Mouse (Mus musculus) limb, embryonic 14.5 days (tissue): ENCODE measurements around the gene Akt2. TPM values are rescaled to one million over a fixed set of nuclear protein-coding genes. Genes with fewer than 3 reads are reported as not detected.

Experiments used
- ATAC-seq: fragments of 200-750 bp; cut with Nextera tagmentation; 2 replicates; pipeline ENCODE4 v1.8.0; 2017; ENCODE audit warnings: low read depth, moderate number of reproducible peaks, moderate TSS enrichment; ENCODE audit not compliant: low FRiP score
- DNase-seq: peaks from one replicate; pipeline ENCODE4 v3.0.0-alpha.2; 2015; ENCODE audit warnings: low spot score
- H3K27ac ChIP-seq: fragments of 300-500 bp; sonication (generic); replicated peaks from 2 replicates; pipeline ENCODE4 v1.5.1; 2014; ENCODE audit warnings: low read depth, mild to moderate bottlenecking, low read length, moderate library complexity, mixed read lengths
- H3K27me3 ChIP-seq: fragments of 300-500 bp; sonication (generic); 2 replicates; pipeline ENCODE4 v1.6.1; 2014; ENCODE audit warnings: low read length, mixed read lengths; ENCODE audit not compliant: control insufficient read depth, insufficient read depth
- H3K36me3 ChIP-seq: fragments of 300-500 bp; sonication (generic); 2 replicates; pipeline ENCODE4 v1.6.1; 2014; ENCODE audit warnings: mild to moderate bottlenecking, low read length, moderate library complexity, mixed read lengths; ENCODE audit not compliant: control insufficient read depth, insufficient read depth
- H3K4me1 ChIP-seq: fragments of 300-500 bp; sonication (generic); 2 replicates; pipeline ENCODE4 v1.6.1; 2014; ENCODE audit warnings: antibody characterized with exemption, low read length, mixed read lengths; ENCODE audit not compliant: control insufficient read depth, insufficient read depth
- H3K4me2 ChIP-seq: fragments of 300-500 bp; sonication (generic); replicated peaks from 2 replicates; pipeline ENCODE4 v1.6.1; 2014; ENCODE audit warnings: low read depth, mild to moderate bottlenecking, low read length, moderate library complexity; ENCODE audit not compliant: severe bottlenecking
- H3K4me3 ChIP-seq: fragments of 300-500 bp; sonication (generic); replicated peaks from 2 replicates; pipeline ENCODE4 v1.5.1; 2014; ENCODE audit warnings: low read length
- H3K9ac ChIP-seq: fragments of 300-500 bp; sonication (generic); 2 replicates; pipeline ENCODE4 v1.6.1; 2014; ENCODE audit warnings: mild to moderate bottlenecking, low read depth, low read length, moderate library complexity; ENCODE audit not compliant: severe bottlenecking
- H3K9me3 ChIP-seq: fragments of 300-500 bp; sonication (generic); 2 replicates; pipeline ENCODE4 v1.6.1; 2016; ENCODE audit warnings: low read length; ENCODE audit not compliant: control insufficient read depth
- POLR2A ChIP-seq: fragments of 200-500 bp; IDR thresholded peaks from 2 replicates; pipeline ENCODE4 v1.8.0; 2012; ENCODE audit warnings: inconsistent platforms, mild to moderate bottlenecking, moderate library complexity, borderline replicate concordance; ENCODE audit not compliant: insufficient read depth, insufficient read length; ENCODE audit errors: extremely low read depth
- WGBS: fragments of 180-500 bp; shearing (Covaris S2); extraction: QIAGEN DNeasy Blood & Tissue Kit; methylation state at CpG from one replicate; pipeline ENCODE4 v1.1.7; 2014; 5-methylcytosine and 5-hydroxymethylcytosine counted together
- polyA plus RNA-seq, 2 experiments: library from polyadenylated mRNA; depleted of rRNA in 1 of 2; stranded (reverse) in 1 of 2; unstranded in 1 of 2; fragments of >200 nt; fragmentation: Nextera tagmentation in 1 of 2; extraction: Ambion mirVana in 1 of 2; gene quantifications; 2 replicates each; pipeline versions ENCODE4 v1.2.1 to v1.2.3; 2012 to 2014

The Akt2 gene
- polyA plus RNA-seq, 2 experiments = 96.6 to 112 TPM

GRCm38 (mm10) chr7:27673064-27673574, 81.8 kb downstream of the Akt2 start:
- no peak for ATAC-seq
- no peak overlapping the region for H3K27ac ChIP-seq
- peak overlapping the region; percentile 90 for H3K4me3 ChIP-seq
- H3K4me1 ChIP-seq = peaks cover 19% of the 10 kb centered on the region
- H3K27me3 ChIP-seq = no peaks in the 10 kb centered on the region
- peak overlapping the region; percentile 86 for H3K9ac ChIP-seq
- H3K4me2 ChIP-seq = peak overlapping the region; percentile 97
- peaks cover 22% of the 10 kb centered on the region for H3K36me3 ChIP-seq
- no peak for TF ChIP-seq POLR2A
- H3K9me3 ChIP-seq = no peaks in the 10 kb centered on the region
- DNase-seq = no peak
- 52% methylated on average over 9 of the region's 9 CpGs for WGBS

DNA sequence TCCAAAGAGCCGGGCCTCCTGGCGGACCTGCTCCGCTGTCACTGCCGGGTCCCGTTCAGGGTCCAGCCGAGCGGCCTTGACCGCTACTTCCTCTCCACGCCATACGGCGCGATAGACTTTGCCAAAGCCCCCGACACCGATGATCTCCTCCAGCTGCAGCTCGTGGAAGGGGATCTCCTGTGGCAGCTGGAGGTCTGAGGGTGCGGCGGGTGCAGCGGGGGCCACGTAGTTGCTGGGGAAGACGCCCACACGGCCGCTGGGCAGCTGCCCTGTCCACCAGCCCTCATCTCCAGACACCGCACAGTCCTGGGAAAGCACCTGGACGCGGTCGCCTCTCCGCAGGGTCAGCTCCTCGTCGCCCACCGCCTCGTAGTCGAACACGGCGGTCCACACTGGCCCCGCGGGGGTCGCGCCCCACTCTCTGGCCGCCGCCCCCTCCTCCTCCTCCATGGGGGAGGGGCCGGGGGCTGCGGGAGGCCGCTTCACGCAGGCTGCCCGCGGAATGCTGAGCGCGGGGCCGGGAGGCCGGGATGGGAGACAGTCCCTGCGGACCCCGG, 82.3 kb downstream of the Akt2 start:
- no peaks in the 10 kb centered on the region for H3K9me3 ChIP-seq
- peaks cover 19% of the 10 kb centered on the region for H3K4me1 ChIP-seq
- no peak for ATAC-seq
- H3K36me3 ChIP-seq = peaks cover 16% of the 10 kb centered on the region
- no peaks in the 10 kb centered on the region for H3K27me3 ChIP-seq
- peak overlapping the region; percentile 90 for H3K4me3 ChIP-seq
- H3K9ac ChIP-seq = peak overlapping the region; percentile 86
- DNase-seq = no peak
- TF ChIP-seq POLR2A = no peak
- H3K4me2 ChIP-seq = peak overlapping the region; percentile 97
- no peak overlapping the region for H3K27ac ChIP-seq
- WGBS = 3% methylated on average over 39 of the region's 52 CpGs

GRCm38 (mm10) chr7:27674195-27674521, 82.8 kb downstream of the Akt2 start:
- peak overlapping the region; percentile 97 for H3K4me2 ChIP-seq
- peak overlapping the region; percentile 90 for H3K4me3 ChIP-seq
- peak overlapping the region; percentile 91 for H3K27ac ChIP-seq
- peak overlapping the region; percentile 86 for H3K9ac ChIP-seq
- no peaks in the 10 kb centered on the region for H3K9me3 ChIP-seq
- H3K36me3 ChIP-seq = peaks cover 11% of the 10 kb centered on the region
- WGBS = 0% methylated on average over 15 of the region's 38 CpGs
- TF ChIP-seq POLR2A = no peak
- peak; percentile 47 for ATAC-seq
- H3K4me1 ChIP-seq = peaks cover 19% of the 10 kb centered on the region
- no peaks in the 10 kb centered on the region for H3K27me3 ChIP-seq
- DNase-seq = no peak

DNA sequence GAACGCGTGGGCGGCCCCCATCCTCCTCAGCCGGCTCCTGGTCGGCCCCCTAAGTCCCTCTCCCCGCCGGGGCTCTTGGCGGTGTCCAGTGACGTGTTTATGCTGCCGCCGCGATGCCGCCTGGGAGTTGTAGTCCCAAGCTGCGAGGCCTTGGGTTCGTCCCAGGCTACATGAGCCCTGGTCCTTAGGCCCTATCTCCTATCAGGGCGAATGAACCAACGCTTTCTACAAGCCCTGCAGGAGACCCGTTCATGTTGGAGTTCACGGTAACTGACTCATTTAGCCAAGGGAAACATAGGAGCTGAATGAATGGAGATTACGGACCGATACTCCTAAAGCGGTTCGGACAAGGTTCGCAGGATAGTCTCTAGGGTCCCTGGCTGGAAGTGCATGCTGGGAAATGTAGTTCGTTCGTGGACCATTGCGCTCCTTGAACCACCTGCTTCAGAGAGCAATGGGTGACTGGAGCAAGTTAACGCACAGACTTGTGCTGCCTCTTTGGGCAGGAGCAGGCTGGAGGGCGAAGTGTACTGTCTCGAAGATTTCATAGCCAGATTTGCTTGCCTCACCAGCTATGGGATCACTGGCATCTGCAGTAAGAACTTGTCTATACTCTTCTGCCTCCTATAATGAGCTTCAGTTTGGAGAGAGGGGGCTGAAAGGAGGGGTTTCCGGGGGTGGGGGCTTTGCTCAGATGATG, 83.3 kb downstream of the Akt2 start, which contains the start of gene Map3k10:
Map3k10 (minus strand) TSS at position 77 of the 700 bp plus-strand sequence.
- H3K27me3 ChIP-seq = no peaks in the 10 kb centered on the region
- ATAC-seq = peak; percentile 98
- peak within 1 kb of the TSS; percentile 97 for H3K4me2 ChIP-seq
- 0 out of 2 replicates have a peak, but pooled peaks have one; percentile 30 for TF ChIP-seq POLR2A
- H3K4me3 ChIP-seq = peak within 1 kb of the TSS; percentile 90
- peaks cover 19% of the 10 kb centered on the region for H3K4me1 ChIP-seq
- H3K27ac ChIP-seq = peak within 1 kb of the TSS; percentile 91
- WGBS = under 1% methylated on average over 27 of the region's 31 CpGs
- peak within 1 kb of the TSS; percentile 86 for H3K9ac ChIP-seq
- H3K36me3 ChIP-seq = peaks cover 10% of the 10 kb centered on the region
- DNase-seq = peak; percentile 94
- H3K9me3 ChIP-seq = no peaks in the 10 kb centered on the region

GRCm38 (mm10) chr7:27675222-27675612, 83.9 kb downstream of the Akt2 start:
- peaks cover 7% of the 10 kb centered on the region for H3K36me3 ChIP-seq
- DNase-seq (no peak), ATAC-seq (no peak)
- 28% methylated on average over 14 of the region's 14 CpGs for WGBS
- H3K27ac ChIP-seq = no peak overlapping the region
- no peak for TF ChIP-seq POLR2A
- H3K27me3 ChIP-seq = no peaks in the 10 kb centered on the region
- peak overlapping the region; percentile 90 for H3K4me3 ChIP-seq
- H3K4me1 ChIP-seq = peaks cover 19% of the 10 kb centered on the region
- no peak overlapping the region; the same call in 1 of the 2 replicates for H3K9ac ChIP-seq
- peak overlapping the region; percentile 97 for H3K4me2 ChIP-seq
- no peaks in the 10 kb centered on the region for H3K9me3 ChIP-seq
